Mouse (Mus musculus) lung, postnatal 0 days (tissue): ENCODE results near the gene Chrna9. TPM values are rescaled to one million over a fixed set of nuclear protein-coding genes. Genes with fewer than 3 reads are reported as not detected.

Source experiments
- ATAC-seq: fragments of 200-750 bp; cut with Nextera tagmentation; 2 replicates; pipeline ENCODE4 v1.8.0; 2017; ENCODE audit warnings: moderate library complexity
- DNase-seq: peaks from one replicate; pipeline ENCODE4 v3.0.0-alpha.2; 2016; ENCODE audit warnings: low spot score
- H3K27ac ChIP-seq: fragments of 300-500 bp; sonication (generic); 2 replicates; pipeline ENCODE4 v1.5.1; 2014; ENCODE audit warnings: antibody characterized with exemption, mild to moderate bottlenecking, low read length, mixed read lengths
- H3K27me3 ChIP-seq: fragments of 300-500 bp; sonication (generic); replicated peaks from 2 replicates; pipeline ENCODE4 v1.6.1; 2014; ENCODE audit warnings: low read length, mixed read lengths; ENCODE audit not compliant: insufficient read depth
- H3K36me3 ChIP-seq: fragments of 300-500 bp; sonication (generic); 2 replicates; pipeline ENCODE4 v1.6.1; 2014; ENCODE audit warnings: low read length, mixed read lengths; ENCODE audit not compliant: insufficient read depth
- H3K4me1 ChIP-seq: fragments of 300-500 bp; sonication (generic); 2 replicates; pipeline ENCODE4 v1.6.1; 2014; ENCODE audit warnings: antibody characterized with exemption, low read depth, low read length, mixed read lengths; ENCODE audit not compliant: insufficient read depth
- H3K4me2 ChIP-seq: fragments of 300-500 bp; sonication (generic); replicated peaks from 2 replicates; pipeline ENCODE4 v1.6.1; 2014; ENCODE audit warnings: low read depth, mild to moderate bottlenecking, low read length, moderate library complexity, mixed read lengths
- H3K4me3 ChIP-seq: fragments of 300-500 bp; sonication (generic); 2 replicates; pipeline ENCODE4 v1.5.1; 2014; ENCODE audit warnings: low read depth, low read length
- H3K9ac ChIP-seq: fragments of 300-500 bp; sonication (generic); replicated peaks from 2 replicates; pipeline ENCODE4 v1.6.1; 2014; ENCODE audit warnings: low read depth, mild to moderate bottlenecking
- H3K9me3 ChIP-seq: fragments of 300-500 bp; sonication (generic); 2 replicates; pipeline ENCODE4 v1.6.1; 2016; ENCODE audit warnings: low read length, mixed read lengths
- CTCF ChIP-seq: IDR thresholded peaks from 2 replicates; pipeline ENCODE4 v1.5.1; 2016; ENCODE audit warnings: antibody characterized with exemption, mild to moderate bottlenecking
- EP300 ChIP-seq: IDR thresholded peaks from 2 replicates; pipeline ENCODE4 v1.6.1; 2016; ENCODE audit warnings: antibody characterized with exemption, mild to moderate bottlenecking, control low read depth
- WGBS: fragments of 180-500 bp; shearing (Covaris S2); extraction: QIAGEN DNeasy Blood & Tissue Kit; methylation state at CpG from one replicate; pipeline ENCODE4 v1.1.7; 2014; 5-methylcytosine and 5-hydroxymethylcytosine counted together
- polyA plus RNA-seq: library from polyadenylated mRNA; unstranded; fragments of >200 nt; fragmentation: Nextera tagmentation; extraction: Ambion mirVana; gene quantifications from 2 replicates; pipeline ENCODE4 v1.2.1, GENCODE M21; 2015

The Chrna9 gene
- polyA plus RNA-seq, 1 experiment from 2014 or later = not detected

- Histone ChIP-seq H3K4me1 (no peaks in the 10 kb centered on the region), H3K27ac (no peak overlapping the region), H3K36me3 (no peaks in the 10 kb centered on the region), H3K4me3 (no peak overlapping the region), H3K4me2 (no peak overlapping the region), H3K9me3 (0 out of 2 replicates have a peak, but pooled peaks cover 2% of the 10 kb centered on the region), H3K9ac (no peak overlapping the region), H3K27me3 (no peaks in the 10 kb centered on the region)
- 90% methylated on average over 4 of the region's 4 CpGs for WGBS
- DNase-seq (no peak), ATAC-seq (no peak)
- TF ChIP-seq EP300 (no peak), CTCF (no peak)
These were observed 30.2 kb upstream of the Chrna9 start for GRCm38 (mm10) chr5:65904476-65904875.

- no peaks in the 10 kb centered on the region for H3K9me3 ChIP-seq
- H3K4me2 ChIP-seq = no peak overlapping the region
- 32% methylated on average over 2 of the region's 2 CpGs for WGBS
- H3K27ac ChIP-seq = no peak overlapping the region
- no peak for ATAC-seq
- no peaks in the 10 kb centered on the region for H3K4me1 ChIP-seq
- H3K4me3 ChIP-seq = no peak overlapping the region
- DNase-seq = no peak
- H3K36me3 ChIP-seq = no peaks in the 10 kb centered on the region
- no peaks in the 10 kb centered on the region for H3K27me3 ChIP-seq
- TF ChIP-seq CTCF (no peak), EP300 (no peak)
- H3K9ac ChIP-seq = no peak overlapping the region
These were observed 26.0 kb upstream of the Chrna9 start for GRCm38 (mm10) chr5:65908751-65909150.

DNA sequence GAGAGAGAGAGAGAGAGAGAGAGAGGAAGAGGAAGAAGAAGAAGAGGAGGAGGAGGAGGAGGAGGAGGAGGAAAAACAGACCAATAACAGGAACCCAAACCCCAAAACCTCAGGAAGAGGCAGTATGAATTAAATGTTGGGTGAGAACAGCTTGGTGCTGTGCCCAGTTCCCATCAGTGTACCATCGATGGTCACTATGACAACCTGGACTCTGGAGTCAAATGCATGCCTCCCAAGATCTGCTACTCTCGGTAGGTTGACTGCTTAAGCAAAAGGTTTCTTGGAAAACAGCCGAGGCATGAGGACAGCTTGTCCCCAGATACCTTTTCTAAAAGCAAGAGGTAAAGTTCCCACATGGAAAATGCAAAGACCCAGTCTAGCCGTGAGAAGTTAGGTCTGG, 25.4 kb upstream of the Chrna9 start:
- H3K4me1 ChIP-seq = no peaks in the 10 kb centered on the region
- 70% methylated on average over 4 of the region's 4 CpGs for WGBS
- H3K4me2 ChIP-seq = no peak overlapping the region
- H3K9me3 ChIP-seq = no peaks in the 10 kb centered on the region
- TF ChIP-seq CTCF (no peak), EP300 (no peak)
- DNase-seq (no peak), ATAC-seq (no peak)
- H3K27ac ChIP-seq = no peak overlapping the region
- H3K36me3 ChIP-seq = no peaks in the 10 kb centered on the region
- H3K4me3 ChIP-seq = no peak overlapping the region
- H3K9ac ChIP-seq = no peak overlapping the region
- H3K27me3 ChIP-seq = no peaks in the 10 kb centered on the region

DNA sequence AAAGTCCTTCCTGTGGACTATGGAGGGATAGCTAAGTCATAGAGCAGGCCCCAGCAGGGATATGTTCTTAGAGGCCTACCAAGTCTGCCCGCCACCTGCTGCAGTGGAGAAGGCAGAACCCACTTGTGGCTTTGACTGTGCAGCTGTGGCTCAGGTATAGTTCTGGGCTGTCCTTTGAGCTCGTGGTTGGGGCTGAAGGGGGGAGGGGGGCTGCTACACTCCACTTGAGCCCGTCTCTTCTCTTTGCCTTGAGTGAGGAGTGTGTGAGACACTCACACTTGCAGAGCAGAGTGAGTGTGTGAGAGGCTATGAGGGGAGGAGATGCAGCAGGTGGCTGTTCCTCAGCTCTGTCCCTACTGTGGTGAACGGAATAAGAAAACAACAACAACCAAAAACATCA, 24.3 kb upstream of the Chrna9 start:
- no peak overlapping the region for H3K4me3 ChIP-seq
- TF ChIP-seq EP300 = no peak
- TF ChIP-seq CTCF = no peak
- H3K36me3 ChIP-seq = no peaks in the 10 kb centered on the region
- no peak overlapping the region for H3K4me2 ChIP-seq
- H3K9me3 ChIP-seq = no peaks in the 10 kb centered on the region
- 65% methylated on average over 4 of the region's 4 CpGs for WGBS
- H3K27me3 ChIP-seq = no peaks in the 10 kb centered on the region
- no peaks in the 10 kb centered on the region for H3K4me1 ChIP-seq
- DNase-seq (no peak), ATAC-seq (no peak)
- H3K27ac ChIP-seq = no peak overlapping the region
- H3K9ac ChIP-seq = no peak overlapping the region

- WGBS = 52% methylated on average over 7 of the region's 7 CpGs
- Histone ChIP-seq H3K4me1 (no peaks in the 10 kb centered on the region), H3K36me3 (no peaks in the 10 kb centered on the region), H3K27me3 (no peaks in the 10 kb centered on the region), H3K9ac (no peak overlapping the region), H3K27ac (no peak overlapping the region), H3K9me3 (no peaks in the 10 kb centered on the region), H3K4me3 (no peak overlapping the region), H3K4me2 (no peak overlapping the region)
- ATAC-seq (no peak), DNase-seq (no peak)
- TF ChIP-seq EP300 (no peak), CTCF (no peak)
These were observed 23.0 kb upstream of the Chrna9 start for GRCm38 (mm10) chr5:65911676-65912075.

- DNase-seq = no peak
- Histone ChIP-seq H3K4me3 (no peak overlapping the region), H3K4me2 (no peak overlapping the region), H3K9ac (no peak overlapping the region), H3K27ac (no peak overlapping the region), H3K9me3 (no peaks in the 10 kb centered on the region), H3K27me3 (no peaks in the 10 kb centered on the region), H3K36me3 (no peaks in the 10 kb centered on the region), H3K4me1 (no peaks in the 10 kb centered on the region)
- 72% methylated on average over 5 of the region's 5 CpGs for WGBS
- TF ChIP-seq EP300 (no peak), CTCF (no peak)
- ATAC-seq = no peak
These were observed 22.5 kb upstream of the Chrna9 start for GRCm38 (mm10) chr5:65912201-65912600.

- no peaks in the 10 kb centered on the region for H3K27me3 ChIP-seq
- WGBS = 85% methylated on average over 9 of the region's 9 CpGs
- no peak overlapping the region for H3K27ac ChIP-seq
- H3K4me1 ChIP-seq = no peaks in the 10 kb centered on the region
- no peak overlapping the region for H3K9ac ChIP-seq
- DNase-seq (no peak), ATAC-seq (no peak)
- no peak overlapping the region for H3K4me2 ChIP-seq
- H3K4me3 ChIP-seq = no peak overlapping the region
- TF ChIP-seq EP300 (no peak), CTCF (no peak)
- H3K9me3 ChIP-seq = no peaks in the 10 kb centered on the region
- no peaks in the 10 kb centered on the region for H3K36me3 ChIP-seq
These were observed 21.6 kb upstream of the Chrna9 start for GRCm38 (mm10) chr5:65913126-65913525.
